Mouse (Mus musculus) erythroid progenitor cell, adult 5-6 weeks (primary cell): Measurements from ENCODE around the gene Fam160a2. TPM values are rescaled to one million over a fixed set of nuclear protein-coding genes. Genes with fewer than 3 reads are reported as not detected.
"Not testable (repeated sequence)": the region's sequence is repeated elsewhere in the genome, so short reads cannot be mapped to it uniquely, and the experiment has no call there.

Source experiments
- ATAC-seq: replicated peaks from 2 replicates; pipeline ENCODE4 v1.8.0; 2016; ENCODE audit warnings: moderate number of reproducible peaks, mild to moderate bottlenecking, moderate TSS enrichment, inconsistent platforms; ENCODE audit not compliant: poor library complexity, low FRiP score, severe bottlenecking
- total RNA-seq, 2 experiments: library from RNA; stranded (forward) in 1 of 2; stranded (reverse) in 1 of 2; fragments of 150-400 nt in 1 of 2; fragments of 186-747, 209-891 nt in 1 of 2; gene quantifications; 2 replicates each; pipeline versions ENCODE4 v1.2.3 to v1.2.4; 2015 to 2017; ENCODE audit warnings: low replicate concordance in 2 of 2

The Fam160a2 gene
- total RNA-seq, 2 experiments from 2014 or later: 3.0 to 48.6 TPM

GRCm38 (mm10) chr7:105395131-105395820 is 4.6 kb downstream of the Fam160a2 start:
- ATAC-seq: no peak

- no peak for ATAC-seq
Observed at GRCm38 (mm10) chr7:105394606-105395005, 5.2 kb downstream of the Fam160a2 start.

- ATAC-seq: no peak
Observed at GRCm38 (mm10) chr7:105390236-105390635, 9.6 kb downstream of the Fam160a2 start.

- ATAC-seq: no peak
Observed at GRCm38 (mm10) chr7:105387696-105388095, 12.2 kb downstream of the Fam160a2 start.

- no peak for ATAC-seq
Observed at GRCm38 (mm10) chr7:105380329-105380728, 19.5 kb downstream of the Fam160a2 start.

GRCm38 (mm10) chr7:105374866-105375265 is 25.0 kb downstream of the Fam160a2 start, which contains the start of gene Gm5901:
Gene Gm5901 (plus strand): TSS chr7:105375038.
- no peak for ATAC-seq

- ATAC-seq: no peak
Observed at GRCm38 (mm10) chr7:105373976-105374375, 25.9 kb downstream of the Fam160a2 start.

GRCm38 (mm10) chr7:105373509-105373908 is 26.3 kb downstream of the Fam160a2 start:
- ATAC-seq: no peak

GRCm38 (mm10) chr7:105372912-105373311 is 26.9 kb downstream of the Fam160a2 start:
- ATAC-seq: no peak

- ATAC-seq: no peak
Observed at GRCm38 (mm10) chr7:105368521-105368920, 31.3 kb downstream of the Fam160a2 start.

- ATAC-seq: no peak
Observed at GRCm38 (mm10) chr7:105367930-105368329, 31.9 kb downstream of the Fam160a2 start, which contains the start of gene Olfr692. Gene Olfr692 (plus strand): TSS chr7:105368230.

GRCm38 (mm10) chr7:105367268-105367667 is 32.6 kb downstream of the Fam160a2 start:
- no peak for ATAC-seq

GRCm38 (mm10) chr7:105361713-105362112 is 38.1 kb downstream of the Fam160a2 start:
- ATAC-seq: no peak

- not testable (repeated sequence) for ATAC-seq
Observed at GRCm38 (mm10) chr7:105356487-105356886, 43.4 kb downstream of the Fam160a2 start.

GRCm38 (mm10) chr7:105356064-105356463 is 43.8 kb downstream of the Fam160a2 start:
- not testable (repeated sequence) for ATAC-seq

GRCm38 (mm10) chr7:105342752-105343151 is 57.1 kb downstream of the Fam160a2 start:
- ATAC-seq: no peak

GRCm38 (mm10) chr7:105342170-105342569 is 57.7 kb downstream of the Fam160a2 start, which contains the start of gene Olfr691:
Gene Olfr691 (minus strand): TSS chr7:105342270.
- no peak for ATAC-seq

- no peak for ATAC-seq
Observed at GRCm38 (mm10) chr7:105334004-105334403, 65.8 kb downstream of the Fam160a2 start, which contains the start of gene Olfr690. Gene Olfr690 (minus strand): TSS chr7:105334104.

GRCm38 (mm10) chr7:105325302-105325701 is 74.6 kb downstream of the Fam160a2 start:
- ATAC-seq: no peak
